Mouse (Mus musculus) kidney, embryonic 14.5 days (tissue): ENCODE results near the gene Ifna14. TPM values are rescaled to one million over a fixed set of nuclear protein-coding genes. Genes with fewer than 3 reads are reported as not detected.

Experiments used
- ATAC-seq: fragments of 200-750 bp; cut with Nextera tagmentation; 2 replicates; pipeline ENCODE4 v1.8.0; 2017; ENCODE audit warnings: moderate number of reproducible peaks, mild to moderate bottlenecking, moderate TSS enrichment, moderate library complexity; ENCODE audit not compliant: low FRiP score, low TSS enrichment
- H3K27ac ChIP-seq: fragments of 300-500 bp; sonication (generic); 2 replicates; pipeline ENCODE4 v1.5.1; 2014; ENCODE audit warnings: low read depth, mild to moderate bottlenecking, low read length, moderate library complexity, mixed read lengths
- H3K27me3 ChIP-seq: fragments of 300-500 bp; sonication (generic); 2 replicates; pipeline ENCODE4 v1.6.1; 2014; ENCODE audit warnings: mild to moderate bottlenecking, low read length; ENCODE audit not compliant: control insufficient read depth, insufficient read depth
- H3K36me3 ChIP-seq: fragments of 300-500 bp; sonication (generic); 2 replicates; pipeline ENCODE4 v1.6.1; 2014; ENCODE audit warnings: low read length, mixed read lengths; ENCODE audit not compliant: control insufficient read depth, insufficient read depth
- H3K4me1 ChIP-seq: fragments of 300-500 bp; sonication (generic); 2 replicates; pipeline ENCODE4 v1.6.1; 2014; ENCODE audit warnings: low read length, mixed read lengths; ENCODE audit not compliant: control insufficient read depth, insufficient read depth
- H3K4me2 ChIP-seq: fragments of 300-500 bp; sonication (generic); replicated peaks from 2 replicates; pipeline ENCODE4 v1.6.1; 2014; ENCODE audit warnings: low read depth, mild to moderate bottlenecking, low read length
- H3K4me3 ChIP-seq: fragments of 300-500 bp; sonication (generic); 2 replicates; pipeline ENCODE4 v1.5.1; 2014; ENCODE audit warnings: mild to moderate bottlenecking, low read length
- H3K9ac ChIP-seq: fragments of 300-500 bp; sonication (generic); 2 replicates; pipeline ENCODE4 v1.6.1; 2014; ENCODE audit warnings: low read depth, mild to moderate bottlenecking, low read length, moderate library complexity
- H3K9me3 ChIP-seq: fragments of 300-500 bp; sonication (generic); 2 replicates; pipeline ENCODE4 v1.6.1; 2016; ENCODE audit warnings: low read length; ENCODE audit not compliant: control insufficient read depth
- WGBS: fragments of 180-500 bp; shearing (Covaris S2); extraction: QIAGEN DNeasy Blood & Tissue Kit; methylation state at CpG from one replicate; pipeline ENCODE4 v1.1.7; 2014; 5-methylcytosine and 5-hydroxymethylcytosine counted together
- polyA plus RNA-seq: library from polyadenylated mRNA; unstranded; fragments of >200 nt; fragmentation: Nextera tagmentation; extraction: Ambion mirVana; gene quantifications from 2 replicates; pipeline ENCODE4 v1.2.1, GENCODE M21; 2014

Gene Ifna14
- polyA plus RNA-seq, 1 experiment from 2014 or later = not detected

- no peaks in the 10 kb centered on the region for H3K36me3 ChIP-seq
- no peak overlapping the region for H3K4me3 ChIP-seq
- no peak for ATAC-seq
- no peak overlapping the region for H3K27ac ChIP-seq
- H3K9me3 ChIP-seq = no peaks in the 10 kb centered on the region
- no peak overlapping the region for H3K9ac ChIP-seq
- 57% methylated on average over 7 of the region's 7 CpGs for WGBS
- no peaks in the 10 kb centered on the region for H3K27me3 ChIP-seq
- no peak overlapping the region for H3K4me2 ChIP-seq
- H3K4me1 ChIP-seq = no peaks in the 10 kb centered on the region
These were observed 35.0 kb downstream of the Ifna14 start for GRCm38 (mm10) chr4:88536640-88537039.

GRCm38 (mm10) chr4:88535742-88536141, 35.9 kb downstream of the Ifna14 start:
- H3K4me2 ChIP-seq = no peak overlapping the region
- H3K27me3 ChIP-seq = no peaks in the 10 kb centered on the region
- H3K9me3 ChIP-seq = no peaks in the 10 kb centered on the region
- ATAC-seq = no peak
- no peak overlapping the region for H3K4me3 ChIP-seq
- no peak overlapping the region for H3K27ac ChIP-seq
- 81% methylated on average over 1 of the region's 1 CpGs for WGBS
- H3K4me1 ChIP-seq = no peaks in the 10 kb centered on the region
- H3K9ac ChIP-seq = no peak overlapping the region
- H3K36me3 ChIP-seq = no peaks in the 10 kb centered on the region

GRCm38 (mm10) chr4:88534903-88535302, 36.7 kb downstream of the Ifna14 start:
- 94% methylated on average over 1 of the region's 1 CpGs for WGBS
- ATAC-seq = no peak
- no peak overlapping the region for H3K4me2 ChIP-seq

GRCm38 (mm10) chr4:88533499-88533898, 38.1 kb downstream of the Ifna14 start:
- no peaks in the 10 kb centered on the region for H3K9me3 ChIP-seq
- 90% methylated on average over 2 of the region's 2 CpGs for WGBS
- no peak overlapping the region for H3K27ac ChIP-seq
- H3K36me3 ChIP-seq = no peaks in the 10 kb centered on the region
- H3K9ac ChIP-seq = no peak overlapping the region
- no peak for ATAC-seq
- H3K27me3 ChIP-seq = no peaks in the 10 kb centered on the region
- H3K4me2 ChIP-seq = no peak overlapping the region
- H3K4me3 ChIP-seq = no peak overlapping the region
- H3K4me1 ChIP-seq = no peaks in the 10 kb centered on the region

More at GRCm38 (mm10) chr4:88534903-88535302, 36.7 kb downstream of the Ifna14 start:
- Histone ChIP-seq H3K4me1 (no peaks in the 10 kb centered on the region), H3K27ac (no peak overlapping the region), H3K36me3 (no peaks in the 10 kb centered on the region), H3K27me3 (no peaks in the 10 kb centered on the region), H3K4me3 (no peak overlapping the region), H3K9ac (no peak overlapping the region), H3K9me3 (no peaks in the 10 kb centered on the region)

GRCm38 (mm10) chr4:88530892-88531291, 40.7 kb downstream of the Ifna14 start:
- Histone ChIP-seq H3K4me1 (no peaks in the 10 kb centered on the region), H3K27me3 (no peaks in the 10 kb centered on the region), H3K4me3 (no peak overlapping the region), H3K4me2 (no peak overlapping the region), H3K27ac (no peak overlapping the region), H3K9ac (no peak overlapping the region), H3K36me3 (no peaks in the 10 kb centered on the region), H3K9me3 (no peaks in the 10 kb centered on the region)
- WGBS = 64% methylated on average over 2 of the region's 2 CpGs
- no peak for ATAC-seq

GRCm38 (mm10) chr4:88530271-88530670, 41.3 kb downstream of the Ifna14 start:
- Histone ChIP-seq H3K9me3 (no peaks in the 10 kb centered on the region), H3K9ac (no peak overlapping the region), H3K4me1 (no peaks in the 10 kb centered on the region), H3K27ac (no peak overlapping the region), H3K27me3 (no peaks in the 10 kb centered on the region), H3K4me2 (no peak overlapping the region), H3K36me3 (no peaks in the 10 kb centered on the region), H3K4me3 (no peak overlapping the region)
- WGBS = 65% methylated on average over 4 of the region's 4 CpGs
- ATAC-seq = no peak

- Histone ChIP-seq H3K9me3 (no peaks in the 10 kb centered on the region), H3K27me3 (no peaks in the 10 kb centered on the region), H3K9ac (no peak overlapping the region), H3K4me3 (no peak overlapping the region), H3K4me1 (no peaks in the 10 kb centered on the region), H3K36me3 (no peaks in the 10 kb centered on the region), H3K4me2 (no peak overlapping the region), H3K27ac (no peak overlapping the region)
- WGBS = 85% methylated on average over 5 of the region's 5 CpGs
- ATAC-seq = no peak
These were observed 45.1 kb downstream of the Ifna14 start for GRCm38 (mm10) chr4:88526379-88527049.

- Histone ChIP-seq H3K27ac (no peak overlapping the region), H3K4me3 (no peak overlapping the region), H3K9me3 (no peaks in the 10 kb centered on the region), H3K27me3 (no peaks in the 10 kb centered on the region), H3K36me3 (no peaks in the 10 kb centered on the region), H3K4me2 (no peak overlapping the region), H3K4me1 (no peaks in the 10 kb centered on the region), H3K9ac (no peak overlapping the region)
- ATAC-seq = no peak
- WGBS = 89% methylated on average over 3 of the region's 3 CpGs
These were observed 46.2 kb downstream of the Ifna14 start for GRCm38 (mm10) chr4:88525393-88525792.

- Histone ChIP-seq H3K9me3 (no peaks in the 10 kb centered on the region), H3K27me3 (no peaks in the 10 kb centered on the region), H3K9ac (no peak overlapping the region), H3K27ac (no peak overlapping the region), H3K4me3 (no peak overlapping the region), H3K4me2 (no peak overlapping the region), H3K36me3 (no peaks in the 10 kb centered on the region), H3K4me1 (no peaks in the 10 kb centered on the region)
- ATAC-seq = no peak
These were observed 48.4 kb downstream of the Ifna14 start for GRCm38 (mm10) chr4:88523241-88523640.
